Mouse (Mus musculus) adrenal gland, adult 18-20 months (tissue): Measurements from ENCODE around the gene Babam1. TPM values are rescaled to one million over a fixed set of nuclear protein-coding genes. Genes with fewer than 3 reads are reported as not detected.

ENCODE experiments used
- DNase-seq, 2 experiments: peaks; one replicate each; pipeline ENCODE4 v3.0.0; 2021 to 2022; ENCODE audit warnings: low spot score in 2 of 2
- total RNA-seq, 2 experiments: library from RNA; stranded (reverse); gene quantifications; 1 replicate in 1 of 2; 2 replicates in 1 of 2; pipeline ENCODE4 v1.2.3; 2021

The Babam1 gene
- total RNA-seq, 2 experiments from 2014 or later = 97.9 to 107 TPM

DNA sequence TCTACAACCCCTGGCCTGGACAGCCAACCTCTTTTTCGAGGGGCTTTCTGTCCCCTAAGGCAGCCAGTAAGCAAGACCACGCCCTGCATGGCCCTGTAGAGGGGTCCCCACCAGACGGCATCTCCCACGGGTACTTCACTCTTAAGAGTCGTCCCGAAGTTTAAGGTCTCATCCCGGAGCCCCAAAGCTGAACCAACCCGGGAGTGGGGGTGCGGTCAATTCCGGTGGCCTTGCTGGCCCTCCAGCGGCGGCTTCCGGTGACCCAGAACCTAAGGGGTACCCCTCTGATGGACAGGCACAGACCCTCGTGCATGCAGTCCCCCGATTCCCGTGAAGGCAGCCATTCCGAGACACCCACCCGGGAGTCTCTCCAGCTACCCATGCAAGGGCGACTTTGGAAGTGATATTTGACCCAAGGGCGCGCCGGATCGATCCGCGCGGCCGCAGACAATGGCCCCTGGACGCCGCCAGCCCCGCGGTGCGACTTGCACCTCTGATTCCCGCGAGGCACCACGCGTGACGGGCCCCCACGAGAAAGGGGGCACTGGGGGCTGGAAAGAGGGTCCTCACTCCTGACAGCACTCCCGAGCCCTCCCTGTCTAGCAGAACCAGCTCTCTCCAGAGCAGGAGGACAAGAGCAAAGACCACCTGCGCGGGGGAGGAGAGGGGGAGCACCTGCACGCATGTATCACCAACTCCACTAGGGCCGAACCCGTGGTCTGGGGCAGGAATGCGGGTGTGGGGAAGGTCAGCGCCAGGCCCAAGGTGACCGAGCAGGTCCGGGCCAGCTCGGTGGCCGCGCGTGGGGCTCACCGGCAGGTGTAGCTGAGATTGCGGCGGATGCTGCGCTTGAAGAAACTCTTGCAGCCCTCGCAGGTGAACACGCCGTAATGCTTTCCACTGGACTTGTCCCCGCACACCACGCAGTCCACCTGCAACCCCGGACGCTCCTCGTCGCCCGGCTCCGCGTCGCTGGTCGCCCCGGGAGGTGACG is 16.2 kb upstream of the Babam1 start:
- peak in 1 of 2 experiments; percentile 31 for DNase-seq

DNA sequence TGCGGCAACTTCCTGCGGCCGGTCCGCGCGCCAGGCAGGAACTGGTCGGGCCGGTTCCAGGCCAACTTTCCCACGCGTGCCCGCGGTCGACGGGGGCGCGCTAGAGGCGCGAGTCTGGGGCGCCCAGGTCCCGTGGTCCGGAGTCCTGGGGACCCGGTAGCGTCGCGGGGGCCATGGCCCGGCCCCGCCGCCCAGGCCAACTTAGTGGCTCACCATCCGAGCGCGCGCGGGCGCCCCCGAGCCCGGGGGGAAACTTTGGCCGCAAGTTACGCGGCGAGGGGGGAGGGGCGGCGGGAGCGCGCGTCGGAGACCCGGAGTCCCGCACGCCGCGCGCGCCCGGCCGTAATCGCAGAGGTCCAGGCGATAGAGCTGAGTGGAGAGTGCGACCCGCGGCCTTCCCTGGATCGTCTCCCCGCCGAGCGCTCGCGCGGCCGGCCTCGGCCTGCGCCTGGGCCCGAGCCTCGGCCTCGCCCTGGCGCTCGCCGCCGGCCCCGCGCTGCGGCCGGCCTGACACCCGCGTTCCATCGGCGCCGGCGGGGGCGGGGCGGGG is 15.2 kb upstream of the Babam1 start, which contains the start of gene Nr2f6:
TSS of gene Nr2f6 (minus strand) at position 540 of the 550 bp plus-strand sequence.
- DNase-seq = peak; percentile 70 to 73

DNA sequence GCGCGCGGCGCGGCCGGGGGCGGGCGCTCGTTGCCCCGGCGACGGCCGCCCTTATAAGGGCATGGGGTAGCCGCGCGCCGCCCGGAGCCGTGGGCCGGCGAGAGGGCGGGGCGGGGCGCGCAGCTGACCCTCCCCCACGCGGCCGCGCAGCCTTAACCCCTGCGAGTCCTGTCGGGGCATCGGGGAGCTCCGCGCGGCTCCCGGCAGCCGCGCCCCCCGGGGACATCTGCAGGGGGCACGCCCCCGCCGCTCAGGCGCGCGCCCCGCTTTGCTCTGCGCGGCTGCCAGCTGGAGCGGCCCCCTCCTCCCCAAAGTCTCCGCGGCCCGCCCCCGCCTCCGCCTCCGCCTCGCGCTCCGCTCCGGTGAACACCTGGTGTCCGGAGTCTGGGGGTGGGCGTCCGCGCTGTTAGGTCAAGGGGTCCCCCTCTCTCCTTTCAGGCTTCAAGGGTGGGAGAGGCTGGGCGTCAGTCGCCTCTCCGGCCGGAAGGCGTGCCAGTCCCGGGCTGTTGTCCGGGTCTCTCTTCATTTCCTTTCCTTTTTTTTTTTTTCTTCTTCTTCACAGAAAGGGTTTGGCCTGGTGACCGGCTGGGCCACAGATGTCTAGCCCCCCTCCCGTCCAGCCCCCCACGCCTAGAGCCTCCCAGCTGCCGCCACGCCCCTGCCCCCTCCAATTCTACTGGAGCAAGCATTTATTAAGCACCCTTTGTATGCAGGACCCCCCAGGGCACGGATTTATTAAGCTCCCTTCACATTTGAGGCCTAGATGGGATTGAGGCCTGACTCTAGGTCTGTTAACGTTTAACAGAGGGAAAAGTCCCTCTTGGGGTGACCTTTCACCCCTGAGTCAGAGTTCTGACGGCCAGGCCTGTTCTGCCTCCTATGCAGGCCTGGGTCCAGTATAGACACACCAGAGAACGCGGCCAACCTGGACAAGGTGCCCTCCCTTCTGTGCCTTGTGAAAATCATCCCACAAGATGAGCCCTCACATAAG is 14.4 kb upstream of the Babam1 start:
- peak; percentile 84 to 87 for DNase-seq

- no peak for DNase-seq
Measured at GRCm38 (mm10) chr8:71383396-71383795, 13.3 kb upstream of the Babam1 start.

- DNase-seq = no peak
Measured at GRCm38 (mm10) chr8:71383860-71384259, 12.8 kb upstream of the Babam1 start.

DNA sequence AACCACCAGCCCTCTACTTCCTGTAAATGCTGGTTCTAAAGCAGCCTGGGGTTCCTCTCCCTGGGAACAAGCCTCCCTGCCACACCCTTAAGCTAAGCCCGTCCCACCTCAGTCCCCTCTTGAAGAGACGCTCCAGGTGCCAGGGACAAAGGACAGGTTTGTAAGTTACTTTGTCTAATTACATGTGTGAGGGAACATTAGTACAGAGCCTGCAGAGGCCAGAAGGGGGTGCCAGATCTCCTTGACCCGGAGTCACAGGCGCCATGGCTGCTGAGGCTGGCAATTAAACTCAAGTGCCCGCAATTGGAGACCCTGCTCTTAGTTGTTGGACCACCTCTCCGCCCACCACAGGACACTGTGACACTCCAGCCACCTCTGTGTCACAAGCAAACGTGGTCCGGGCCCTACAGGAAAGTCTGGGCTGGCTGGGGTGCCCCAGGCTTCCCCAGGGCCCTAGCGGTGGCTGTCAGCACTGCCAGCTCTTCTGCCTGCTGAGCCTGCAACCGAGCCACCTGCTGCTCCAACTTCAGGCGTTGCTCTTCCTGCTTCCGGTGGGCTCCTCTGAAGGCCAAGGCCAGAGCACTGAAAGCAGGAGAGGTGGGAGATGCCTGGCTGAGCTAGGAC is 11.3 kb upstream of the Babam1 start:
- no peak for DNase-seq

GRCm38 (mm10) chr8:71388267-71388666 is 8.4 kb upstream of the Babam1 start:
- no peak for DNase-seq

DNA sequence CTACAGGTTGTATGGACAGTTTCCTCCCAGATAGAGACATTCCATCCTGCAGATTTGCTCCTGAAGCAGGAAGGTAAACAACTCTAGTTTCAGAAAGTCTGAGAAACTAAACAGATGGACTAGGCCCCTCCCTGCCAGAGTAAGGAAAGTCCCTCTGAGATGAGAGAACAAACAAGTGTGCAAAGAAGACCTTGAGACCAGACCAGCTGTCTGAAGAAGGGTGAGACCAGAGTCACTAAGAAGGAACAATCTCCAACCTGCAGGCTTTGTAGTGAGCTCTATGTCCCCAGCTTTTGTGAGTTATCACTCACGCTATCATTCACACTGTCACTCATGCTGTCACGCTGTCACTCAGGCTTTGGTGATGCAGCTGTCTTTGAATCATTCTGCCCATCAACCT is 5.0 kb upstream of the Babam1 start:
- peak in 1 of 2 experiments; percentile 7 for DNase-seq

GRCm38 (mm10) chr8:71392391-71392790 is 4.3 kb upstream of the Babam1 start:
- DNase-seq = peak in 1 of 2 experiments; percentile 6

DNA sequence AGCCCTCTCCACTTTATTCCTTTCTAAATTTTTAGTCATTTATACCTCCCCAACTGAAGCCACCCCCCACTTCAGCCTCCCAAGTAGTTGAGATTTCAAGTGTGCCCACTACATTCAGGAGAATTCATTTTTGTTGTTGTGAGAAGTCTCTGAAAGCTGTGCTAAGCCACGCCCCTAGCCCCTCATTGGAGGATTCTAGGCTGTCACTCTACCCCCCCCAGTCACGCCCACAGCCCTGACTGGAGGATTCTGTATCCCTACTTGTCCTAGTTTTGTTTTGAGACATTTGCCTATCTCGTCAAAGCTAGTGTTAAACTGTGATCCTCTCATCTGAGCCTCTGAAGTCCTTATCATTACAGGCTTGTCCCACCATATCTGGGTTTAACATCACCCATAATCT is 3.8 kb upstream of the Babam1 start:
- DNase-seq = peak in 1 of 2 experiments; percentile 24

DNA sequence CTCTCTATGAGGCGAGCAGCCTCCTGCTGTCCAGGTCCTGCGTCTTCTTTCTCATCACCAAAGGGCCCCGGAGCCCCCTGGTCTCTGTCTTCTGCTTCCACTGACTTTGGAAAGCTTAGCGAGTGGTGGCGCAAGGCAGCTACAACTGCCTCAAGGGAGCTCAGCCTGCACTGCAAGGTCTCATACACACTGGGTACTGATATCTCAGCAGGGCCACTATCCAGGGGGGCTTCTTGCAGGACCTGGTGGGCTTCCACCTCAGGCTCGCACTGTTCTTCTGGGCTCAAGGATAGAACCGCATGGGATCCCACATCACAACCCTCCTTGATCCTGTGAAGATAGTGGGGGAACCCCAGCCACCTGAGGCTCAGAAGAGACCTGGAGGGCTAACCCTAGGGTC is 2.2 kb upstream of the Babam1 start:
- DNase-seq = peak in 1 of 2 experiments; percentile 18

DNA sequence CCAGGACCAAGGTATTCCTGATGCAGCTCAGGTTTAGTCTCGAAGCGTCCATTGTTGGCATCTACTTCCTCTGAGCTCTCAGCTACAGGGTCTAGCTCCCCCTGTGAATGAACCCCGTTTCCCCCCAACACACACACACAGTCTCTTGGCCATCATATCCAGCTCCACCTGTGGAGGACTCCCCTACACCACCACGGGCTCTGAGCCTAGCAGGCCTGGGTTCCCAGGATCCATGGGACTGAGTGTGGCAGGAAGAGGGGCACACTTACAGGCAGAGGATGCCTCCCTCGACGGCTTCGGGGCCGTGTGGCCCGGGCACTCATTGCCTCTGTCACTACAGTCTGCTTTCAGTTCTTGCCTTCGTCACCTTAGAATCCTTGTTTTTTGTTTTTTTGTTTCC is 1.6 kb upstream of the Babam1 start:
- no peak for DNase-seq

DNA sequence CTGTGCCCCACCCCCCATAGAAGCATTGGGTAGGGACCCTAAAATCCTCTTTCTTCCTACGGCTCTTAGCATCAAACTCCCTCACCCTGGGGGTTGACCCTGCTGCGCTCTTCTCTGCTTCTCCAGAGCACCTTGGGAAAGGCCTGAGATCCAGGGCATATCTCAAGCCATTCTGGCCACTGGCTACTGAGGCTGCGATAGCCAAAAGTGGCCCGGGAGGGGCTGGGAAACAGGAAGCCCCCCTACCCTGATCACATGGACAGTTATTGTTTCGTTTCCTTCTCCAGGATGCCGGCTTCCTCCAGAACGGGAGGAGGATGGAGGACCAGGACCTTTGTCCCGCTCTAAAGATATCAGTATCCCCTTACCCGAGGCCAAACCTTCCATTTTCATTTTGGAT is 1.0 kb upstream of the Babam1 start, which contains the start of gene Ushbp1:
TSS of gene Ushbp1 (minus strand) at position 174 of the 400 bp plus-strand sequence.
- peak in 1 of 2 experiments; percentile 37 for DNase-seq

DNA sequence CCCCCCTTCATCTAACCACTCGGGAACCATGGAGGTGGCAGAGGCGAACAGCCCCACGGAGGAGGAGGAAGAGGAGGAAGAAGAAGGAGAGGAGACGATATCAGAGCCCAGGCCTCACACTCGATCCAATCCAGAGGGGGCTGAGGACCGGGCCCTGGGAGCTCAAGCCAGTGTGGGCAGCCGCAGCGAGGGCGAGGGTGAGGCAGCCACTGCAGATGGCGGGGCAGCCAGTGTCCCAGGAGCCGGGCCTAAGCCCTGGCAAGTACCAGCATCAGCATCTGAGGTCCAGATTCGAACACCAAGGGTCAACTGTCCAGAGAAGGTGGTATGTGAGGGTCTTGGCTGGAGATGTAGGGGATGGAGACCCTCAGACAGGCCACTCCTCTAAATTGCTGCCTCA is 1.0 kb downstream of the Babam1 start:
- peak in 1 of 2 experiments; percentile 31 for DNase-seq

DNA sequence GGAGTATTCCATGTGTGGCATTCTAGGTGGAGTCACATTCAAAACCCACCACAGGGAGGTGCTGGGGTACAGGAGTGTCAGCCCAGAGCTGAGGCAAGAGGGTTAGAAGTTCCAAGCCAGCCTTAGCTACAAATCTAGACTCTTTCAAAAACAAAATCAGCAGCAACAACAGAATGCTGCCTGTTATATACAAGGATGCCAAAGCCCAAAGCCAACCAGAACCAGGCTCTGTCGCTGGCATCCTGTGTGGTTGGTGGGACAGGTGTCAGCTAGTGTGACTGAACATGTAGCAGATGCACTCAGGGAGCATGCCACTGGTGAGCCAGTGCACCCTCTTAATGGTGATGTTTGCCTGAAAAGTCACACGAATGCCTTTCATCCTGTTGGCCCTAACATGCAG is 4.2 kb downstream of the Babam1 start:
- no peak for DNase-seq

GRCm38 (mm10) chr8:71401454-71401853 is 4.8 kb downstream of the Babam1 start:
- DNase-seq = no peak

DNA sequence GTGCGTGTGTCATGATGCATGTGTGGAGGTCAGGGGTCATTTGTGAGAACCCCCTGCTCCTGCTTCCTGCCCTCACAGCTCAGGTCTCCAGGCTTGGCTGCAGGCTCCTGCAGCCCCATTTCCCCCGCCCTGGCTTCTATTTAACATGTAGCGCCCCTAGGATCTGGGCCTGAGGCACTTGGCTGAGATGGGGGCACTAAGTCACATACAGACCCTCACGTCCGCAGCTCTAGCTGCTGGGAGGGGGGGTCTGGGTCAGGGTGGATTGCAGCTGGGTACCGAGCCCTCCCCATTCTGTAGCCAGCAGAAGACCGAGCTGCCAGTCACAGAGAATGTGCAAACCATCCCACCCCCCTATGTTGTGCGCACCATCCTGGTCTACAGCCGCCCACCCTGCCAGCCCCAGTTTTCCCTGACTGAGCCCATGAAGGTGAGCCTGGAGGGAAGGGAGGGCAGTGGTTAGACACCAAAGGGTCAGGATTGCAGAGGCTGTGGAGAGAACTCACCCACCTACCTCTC is 5.8 kb downstream of the Babam1 start:
- no peak for DNase-seq

DNA sequence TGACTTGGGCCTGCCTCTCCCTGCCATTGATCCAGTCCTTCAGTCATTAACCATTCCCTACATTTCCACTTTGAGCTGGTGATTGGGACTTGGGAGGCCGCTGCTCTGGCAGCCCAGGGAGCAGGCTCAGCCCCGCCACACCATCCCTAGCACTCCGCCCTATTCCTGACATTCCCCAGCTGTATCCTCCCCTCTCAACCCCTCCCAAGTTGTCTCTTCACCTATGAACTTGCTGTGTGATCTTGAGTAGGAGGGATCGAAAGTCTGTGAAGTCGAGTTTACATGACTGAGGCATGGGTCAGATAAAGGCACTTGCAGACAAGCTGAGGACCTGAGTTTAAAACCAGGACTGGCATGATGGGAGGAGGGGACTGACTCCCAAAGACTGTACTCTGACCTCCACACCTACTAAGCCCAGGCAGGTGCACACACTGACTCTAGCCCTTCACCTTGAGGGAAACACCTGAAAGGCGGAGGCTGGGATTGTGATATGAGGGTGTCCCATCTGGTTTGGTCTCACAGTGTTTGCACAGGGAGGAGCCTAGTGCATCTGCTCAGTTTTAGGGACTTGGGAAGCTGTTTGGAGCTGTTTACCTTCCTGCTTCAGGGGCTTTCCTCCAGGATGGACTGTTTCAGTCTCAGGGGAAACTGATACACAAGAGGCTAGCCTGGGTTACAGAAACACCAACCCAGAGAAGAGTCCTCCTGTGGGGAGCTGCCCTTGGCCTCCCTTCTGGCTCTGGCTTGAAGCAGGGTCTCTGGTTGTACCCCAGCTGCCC is 6.6 kb downstream of the Babam1 start:
- DNase-seq = no peak

- no peak for DNase-seq
Measured at GRCm38 (mm10) chr8:71404011-71404410, 7.3 kb downstream of the Babam1 start.
